Comparison of ENCODE assay signal across 8 mouse cellular contexts in the genomic region with DNA sequence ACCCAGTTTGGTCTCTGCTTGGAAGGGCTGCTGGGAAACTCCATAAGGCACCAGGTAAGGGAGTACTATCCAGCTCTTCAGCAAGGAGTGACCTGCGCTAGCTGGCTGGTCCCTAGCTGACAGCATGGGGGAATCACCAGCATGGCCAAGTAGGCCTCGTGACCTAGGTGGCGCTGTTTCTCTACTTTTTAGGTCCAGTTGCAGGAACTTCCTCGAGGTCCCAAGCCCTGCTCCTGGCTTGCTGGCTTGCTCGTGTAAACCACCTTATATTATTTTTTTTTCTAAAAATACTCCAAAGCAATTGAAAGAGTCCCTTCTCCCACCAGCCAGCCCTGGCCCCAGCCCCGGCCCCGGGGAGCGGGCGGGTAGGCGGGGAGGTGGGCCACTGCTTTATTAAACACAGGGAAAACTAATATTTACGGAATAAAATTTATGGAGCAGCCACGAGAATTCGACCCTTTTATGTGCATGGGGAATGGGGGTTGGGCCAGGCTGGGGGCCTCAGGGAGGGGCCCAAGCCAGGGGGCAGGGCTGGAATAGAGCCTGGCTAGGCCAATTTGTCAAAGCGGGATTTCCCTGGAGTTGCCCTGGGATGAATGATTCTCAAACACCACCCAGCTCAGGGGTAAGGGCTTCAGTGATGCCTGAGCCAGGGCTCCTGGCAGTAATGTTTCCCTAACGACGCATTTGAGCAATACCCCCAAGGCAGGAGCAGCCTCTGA. TPM values are rescaled to one million over a fixed set of nuclear protein-coding genes. Genes with fewer than 3 reads are reported as not detected.
DNase-seq lines count a peak whose midpoint lies in the region; ATAC-seq lines count a peak whose summit lies in the region.

No protein-coding gene starts in this region.

- H3K9me3 ChIP-seq in hindbrain, embryonic 14.5 days (ENCODE audit: control insufficient read depth, low read length) = no peaks in the 10 kb centered on the region

- no peak overlapping the region for H3K27ac ChIP-seq in hindbrain, embryonic 14.5 days

- no peak for ATAC-seq in hindbrain, embryonic 14.5 days (ENCODE audit: low FRiP score)
- ATAC-seq in megakaryocyte, adult 5-6 weeks (ENCODE audit: poor library complexity, severe bottlenecking) = no peak

- peak; percentile 88 for DNase-seq in ZHBTc4 (ENCODE audit: low read depth, low spot score)
- DNase-seq in cerebellum, postnatal 14 days = peak; percentile 81 to 86
- peak; percentile 47 to 73 for DNase-seq in frontal cortex, postnatal 36 days (ENCODE audit: low spot score in 2 of 2)
- DNase-seq in hindbrain, embryonic 14.5 days (ENCODE audit: low spot score) = peak; percentile 82
- DNase-seq in layer of hippocampus, postnatal 25 days (ENCODE audit: extremely low spot score in 1 of 2, low spot score in 1 of 2) = peak; percentile 33 to 79
- peak; percentile 92 for DNase-seq in lung, postnatal 36 days
- peak; percentile 77 for DNase-seq in right cerebral cortex, postnatal 14 days

- peak overlapping the region; percentile 32 for H3K4me2 ChIP-seq in hindbrain, embryonic 14.5 days (replicated peaks)

- H3K27me3 ChIP-seq in hindbrain, embryonic 14.5 days (ENCODE audit: control insufficient read depth, insufficient read depth, low read length) = no peaks in the 10 kb centered on the region

- H3K4me1 ChIP-seq in hindbrain, embryonic 14.5 days (replicated peaks; ENCODE audit: control insufficient read depth, insufficient read depth, low read length) = no peaks in the 10 kb centered on the region

- H3K9ac ChIP-seq in hindbrain, embryonic 14.5 days = no peak overlapping the region

- WGBS in hindbrain, embryonic 14.5 days = 18% methylated on average over 16 of the region's 16 CpGs

- no peak overlapping the region for H3K4me3 ChIP-seq in hindbrain, embryonic 14.5 days (replicated peaks; ENCODE audit: low read length)

- H3K36me3 ChIP-seq in hindbrain, embryonic 14.5 days (replicated peaks; ENCODE audit: control insufficient read depth, insufficient read depth) = no peaks in the 10 kb centered on the region

RNA-seq across cellular contexts. Expression of gene Ihh, which starts 13.2 kb away (rescaled TPM):
- 0.32 and 0.35 TPM in 2 replicates for polyA plus RNA-seq in hindbrain, embryonic 14.5 days (2014; fragmentation: Nextera tagmentation; extraction: Ambion mirVana)
- under 1 TPM; 0.10 to 0.38 TPM for total RNA-seq in layer of hippocampus, postnatal 25 days (2021)
- 0.11 TPM in 1 of 2 replicates, not detected in the other for total RNA-seq in megakaryocyte, adult 5-6 weeks (2015)
- not detected in 2 replicates for total RNA-seq in megakaryocyte, adult 5-6 weeks (2017)

RNA-seq across cellular contexts. Expression of gene Cfap65, which starts 29.3 kb away (rescaled TPM):
- polyA plus RNA-seq in hindbrain, embryonic 14.5 days (2014; fragmentation: Nextera tagmentation; extraction: Ambion mirVana) = 1.2 and 1.4 TPM in 2 replicates
- 1 to 10 TPM; 1.2 to 2.3 TPM for total RNA-seq in layer of hippocampus, postnatal 25 days (2021)
- total RNA-seq in megakaryocyte, adult 5-6 weeks (2015) = not detected in 2 replicates
- total RNA-seq in megakaryocyte, adult 5-6 weeks (2017) = not detected in 2 replicates
